Mouse (Mus musculus): ENCODE data around the gene Srp68.

- TF ChIP-seq KAT2A (conservative IDR thresholded peaks at IDR 0.05; ENCODE audit: low read depth, low read length) = no peak
- no peak; the same call in 1 of the 2 replicates for TF ChIP-seq SIN3A (IDR thresholded peaks at IDR 0.05; ENCODE audit: low read length)
- TF ChIP-seq HCFC1 (IDR thresholded peaks at IDR 0.05; ENCODE audit: low read depth, low read length) = no peak
- TF ChIP-seq CTCF (IDR thresholded peaks at IDR 0.05 in 2 of 3, conservative IDR thresholded peaks at IDR 0.05 in 1 of 3; ENCODE audit: control insufficient read depth in 1 of 3, insufficient read depth in 1 of 3, low read depth in 2 of 3, low read length in 3 of 3, poor library complexity in 1 of 3, severe bottlenecking in 1 of 3) = peak in 1 of 3 experiments; percentile 46; a peak in 2 of 6 replicates
- no peak for TF ChIP-seq USF1 (IDR thresholded peaks at IDR 0.05; ENCODE audit: low read depth, low read length)
- no peak for TF ChIP-seq USF2 (IDR thresholded peaks at IDR 0.05; ENCODE audit: borderline replicate concordance in 1 of 2, insufficient read depth in 1 of 2, low read depth in 1 of 2, low read length in 2 of 2)
- TF ChIP-seq MEF2A (IDR thresholded peaks at IDR 0.05; ENCODE audit: extremely low read depth, insufficient replicate concordance, low read depth, low read length, poor library complexity, severe bottlenecking) = no peak
- peak in 1 of 2 experiments; percentile 57; a peak in 1 of 4 replicates for TF ChIP-seq POLR2A (IDR thresholded peaks at IDR 0.05; ENCODE audit: control insufficient read depth in 1 of 2, insufficient read depth in 1 of 2, low read depth in 1 of 2, low read length in 2 of 2, poor library complexity in 1 of 2)
- TF ChIP-seq GATA1 (IDR thresholded peaks at IDR 0.05; ENCODE audit: low read depth, low read length) = peak; percentile 79
- no peak for TF ChIP-seq MAFK (IDR thresholded peaks at IDR 0.05; ENCODE audit: borderline replicate concordance, low read depth, low read length)
- TF ChIP-seq ZKSCAN1 (IDR thresholded peaks at IDR 0.05; ENCODE audit: low read depth, low read length) = no peak
- no peak for TF ChIP-seq ETS1 (IDR thresholded peaks at IDR 0.05; ENCODE audit: low read depth, low read length)
- TF ChIP-seq GABPA (IDR thresholded peaks at IDR 0.05; ENCODE audit: low read depth, low read length) = no peak
- TF ChIP-seq POLR2AphosphoS2 (IDR thresholded peaks at IDR 0.05; ENCODE audit: low read length) = no peak
Observed at GRCm38 (mm10) chr11:116265352-116265751, 8.7 kb downstream of the Srp68 start.
